Mouse (Mus musculus) urinary bladder, adult 18-20 months (tissue): Measurements from ENCODE around the gene Lypd3.
"Not testable (repeated sequence)": the region's sequence is repeated elsewhere in the genome, so short reads cannot be mapped to it uniquely, and the experiment has no call there.

Source experiments
- DNase-seq, 2 experiments: peaks; one replicate each; pipeline ENCODE4 v3.0.0; 2022; ENCODE audit warnings: low spot score in 2 of 2, mixed read lengths in 2 of 2

Gene Lypd3

GRCm38 (mm10) chr7:24661118-24661904, 25.0 kb downstream of the Lypd3 start:
- no peak for DNase-seq

GRCm38 (mm10) chr7:24662575-24662974, 26.2 kb downstream of the Lypd3 start:
- peak in 1 of 2 experiments; percentile 43 for DNase-seq

GRCm38 (mm10) chr7:24664301-24664700, 28.0 kb downstream of the Lypd3 start:
- no peak for DNase-seq

- no peak for DNase-seq
Measured at GRCm38 (mm10) chr7:24664959-24665358, 28.6 kb downstream of the Lypd3 start.

GRCm38 (mm10) chr7:24671944-24672439, 35.6 kb downstream of the Lypd3 start:
- no peak for DNase-seq

- no peak for DNase-seq
Measured at GRCm38 (mm10) chr7:24676575-24676974, 40.2 kb downstream of the Lypd3 start, which contains the start of gene Tex101. Tex101 (minus strand) TSS chr7:24676675.

GRCm38 (mm10) chr7:24684121-24684520, 47.8 kb downstream of the Lypd3 start:
- DNase-seq, result not testable (repeated sequence)

GRCm38 (mm10) chr7:24687519-24687918, 51.2 kb downstream of the Lypd3 start:
- not testable (repeated sequence) for DNase-seq
